ENCODE assay signal across 8 mouse cellular contexts in the genomic region with DNA sequence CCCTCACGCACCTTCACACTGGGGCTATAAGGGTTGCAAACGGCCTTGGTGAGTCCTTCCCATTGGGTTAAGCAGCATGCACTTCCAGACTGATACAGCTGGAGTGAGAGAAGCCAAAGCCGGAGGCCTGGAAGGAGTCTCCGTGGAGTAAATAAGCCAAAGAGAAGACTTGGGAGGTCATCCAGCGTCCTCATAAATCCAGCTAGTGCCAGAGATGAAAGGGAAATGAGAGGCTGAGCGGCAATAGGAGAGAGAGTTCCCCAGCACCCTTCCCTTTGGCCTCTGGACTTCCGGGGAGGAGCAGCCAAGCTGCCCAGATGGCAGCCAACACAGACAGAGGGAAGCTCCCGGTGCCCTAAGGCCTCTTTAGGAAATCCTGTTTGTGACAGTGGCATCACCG. TPM values are rescaled to one million over a fixed set of nuclear protein-coding genes. Genes with fewer than 3 reads are reported as not detected.
DNase-seq lines count a peak whose midpoint lies in the region; ATAC-seq and TF ChIP-seq lines count a peak whose summit lies in the region.

No protein-coding gene starts in this region.

- 40% methylated on average over 9 of the region's 9 CpGs for whole genome bisulfite sequencing in intestine, embryonic 14.5 days
- WGBS in liver, postnatal 0 days (ENCODE audit: insufficient replicate concordance): 46% methylated on average over 9 of the region's 9 CpGs
- 48% methylated on average over 9 of the region's 9 CpGs for WGBS in stomach, postnatal 0 days
- 80% methylated on average over 9 of the region's 9 CpGs for WGBS in hindbrain, embryonic 10.5 days

- no peaks in the 10 kb centered on the region for H3K36me3 ChIP-seq in intestine, embryonic 14.5 days (ENCODE audit: control insufficient read depth, insufficient read depth, low read length)
- no peaks in the 10 kb centered on the region for H3K36me3 ChIP-seq in liver, postnatal 0 days (replicated peaks; ENCODE audit: insufficient read depth, low read length)
- no peaks in the 10 kb centered on the region for H3K36me3 ChIP-seq in stomach, postnatal 0 days (ENCODE audit: control insufficient read depth, insufficient read depth, low read length)
- H3K36me3 ChIP-seq in hindbrain, embryonic 10.5 days: no peaks in the 10 kb centered on the region

- no peaks in the 10 kb centered on the region for H3K9me3 ChIP-seq in intestine, embryonic 14.5 days (ENCODE audit: control insufficient read depth, low read length)
- no peaks in the 10 kb centered on the region for H3K9me3 ChIP-seq in liver, postnatal 0 days (ENCODE audit: low read length)
- no peaks in the 10 kb centered on the region for H3K9me3 ChIP-seq in stomach, postnatal 0 days (ENCODE audit: control insufficient read depth, low read length)
- no peaks in the 10 kb centered on the region for H3K9me3 ChIP-seq in hindbrain, embryonic 10.5 days

- H3K27me3 ChIP-seq in intestine, embryonic 14.5 days (replicated peaks; ENCODE audit: control insufficient read depth, insufficient read depth, low read length): no peaks in the 10 kb centered on the region
- H3K27me3 ChIP-seq in liver, postnatal 0 days (ENCODE audit: insufficient read depth, low read length): no peaks in the 10 kb centered on the region
- H3K27me3 ChIP-seq in stomach, postnatal 0 days (ENCODE audit: control insufficient read depth, insufficient read depth, low read length): no peaks in the 10 kb centered on the region
- no peaks in the 10 kb centered on the region for H3K27me3 ChIP-seq in hindbrain, embryonic 10.5 days (ENCODE audit: insufficient read depth, poor library complexity, severe bottlenecking)

- no peak overlapping the region for H3K9ac ChIP-seq in intestine, embryonic 14.5 days (ENCODE audit: low read length)
- H3K9ac ChIP-seq in liver, postnatal 0 days (replicated peaks): no peak overlapping the region
- H3K9ac ChIP-seq in stomach, postnatal 0 days (ENCODE audit: low read length): no peak overlapping the region

- 0 out of 2 replicates have a peak overlapping the region, but pooled peaks have one; percentile 9 for H3K27ac ChIP-seq in intestine, embryonic 14.5 days (ENCODE audit: low read depth)
- peak overlapping the region; percentile 78 for H3K27ac ChIP-seq in liver, postnatal 0 days (ENCODE audit: low read depth)
- H3K27ac ChIP-seq in stomach, postnatal 0 days (replicated peaks): peak overlapping the region; percentile 65; the same call in 1 of the 2 replicates
- H3K27ac ChIP-seq in hindbrain, embryonic 10.5 days: no peak overlapping the region

- no peak for TF ChIP-seq CTCF in liver, postnatal 0 days (IDR thresholded peaks at IDR 0.05; ENCODE audit: low read depth)
- TF ChIP-seq CTCF in stomach, postnatal 0 days (IDR thresholded peaks at IDR 0.05; ENCODE audit: low read depth): no peak

- peak; percentile 31 to 35 for DNase-seq in monocyte, adult 2 months (ENCODE audit: low read depth in 1 of 2, low spot score in 2 of 2)
- DNase-seq in intestine, embryonic 14.5 days (ENCODE audit: low spot score): peak; percentile 58
- DNase-seq in liver, postnatal 0 days: peak; percentile 61
- no peak for DNase-seq in stomach, postnatal 0 days (ENCODE audit: low spot score)
- DNase-seq in hindbrain, embryonic 10.5 days (ENCODE audit: low spot score): no peak
- no peak for DNase-seq in layer of hippocampus, adult 8-10 months (ENCODE audit: low spot score in 2 of 2)

- H3K4me2 ChIP-seq in intestine, embryonic 14.5 days (ENCODE audit: low read length): no peak overlapping the region
- H3K4me2 ChIP-seq in liver, postnatal 0 days (ENCODE audit: low read depth, low read length): peak overlapping the region; percentile 38
- no peak overlapping the region for H3K4me2 ChIP-seq in stomach, postnatal 0 days (replicated peaks; ENCODE audit: low read depth)

- TF ChIP-seq EP300 in liver, postnatal 0 days (IDR thresholded peaks at IDR 0.05; ENCODE audit: low read depth): no peak
- TF ChIP-seq EP300 in stomach, postnatal 0 days (optimal IDR thresholded peaks at IDR 0.05): no peak

- no peak for ATAC-seq in monocyte, adult 5-6 weeks (replicated peaks; ENCODE audit: insufficient number of reproducible peaks, low FRiP score, low TSS enrichment, poor library complexity, severe bottlenecking)
- ATAC-seq in intestine, embryonic 14.5 days (replicated peaks; ENCODE audit: low FRiP score, low TSS enrichment, low read depth): no peak
- ATAC-seq in liver, postnatal 0 days: peak; percentile 65
- peak; percentile 65; the same call in 1 of the 2 replicates for ATAC-seq in stomach, postnatal 0 days (ENCODE audit: low FRiP score, low TSS enrichment)
- ATAC-seq in activated CD4-positive, CD25-positive, alpha-beta regulatory T cell, adult 4 months: no peak

- H3K4me3 ChIP-seq in intestine, embryonic 14.5 days (ENCODE audit: low read depth, low read length): no peak overlapping the region
- H3K4me3 ChIP-seq in liver, postnatal 0 days (ENCODE audit: low read depth, low read length): no peak overlapping the region; the same call in 1 of the 2 replicates
- H3K4me3 ChIP-seq in stomach, postnatal 0 days (ENCODE audit: low read depth, low read length): no peak overlapping the region
- no peak overlapping the region for H3K4me3 ChIP-seq in hindbrain, embryonic 10.5 days

- H3K4me1 ChIP-seq in intestine, embryonic 14.5 days (replicated peaks; ENCODE audit: control insufficient read depth, insufficient read depth, low read length): peaks cover 7% of the 10 kb centered on the region; the same call in 1 of the 2 replicates
- peaks cover 31% of the 10 kb centered on the region for H3K4me1 ChIP-seq in liver, postnatal 0 days (ENCODE audit: insufficient read depth)
- no peaks in the 10 kb centered on the region for H3K4me1 ChIP-seq in stomach, postnatal 0 days (replicated peaks; ENCODE audit: control insufficient read depth, insufficient read depth)
- no peaks in the 10 kb centered on the region for H3K4me1 ChIP-seq in hindbrain, embryonic 10.5 days (replicated peaks)

RNA-seq across cellular contexts. Expression of a gene that starts 52.5 kb away (rescaled TPM):
- 76.0 to 90.1 TPM (median 79.9 TPM) in 3 replicates for total RNA-seq in monocyte, adult 5-6 weeks (2017)
- polyA plus RNA-seq in intestine, embryonic 14.5 days (2014; fragmentation: Nextera tagmentation; extraction: Ambion mirVana): 31.2 and 36.7 TPM in 2 replicates
- polyA plus RNA-seq in liver, postnatal 0 days (2015; fragmentation: Nextera tagmentation; extraction: Ambion mirVana): 10.6 and 11.1 TPM in 2 replicates
- 14.7 and 16.4 TPM in 2 replicates for polyA plus RNA-seq in stomach, postnatal 0 days (2015; fragmentation: Nextera tagmentation; extraction: Ambion mirVana)
- 24.5 and 35.5 TPM in 2 replicates for polyA plus RNA-seq in hindbrain, embryonic 10.5 days (2016; fragmentation: Nextera tagmentation; extraction: Ambion mirVana)
- total RNA-seq in layer of hippocampus, adult 8-10 months (2022): 10 to 100 TPM; 40.5 to 47.3 (median 45.4) TPM
- 10 to 100 TPM; 38.1 to 52.1 TPM for polyA plus RNA-seq in activated CD4-positive, CD25-positive, alpha-beta regulatory T cell, adult 4 months (2017; shearing (Covaris generic))

Comparison
In these comparisons a context has a peak if more than half of its experiments do, and no peak if none do; other contexts are left out.
1. DNase-seq: peak in monocyte, adult 2 months (2 of 2), intestine, embryonic 14.5 days (single experiment) and liver, postnatal 0 days (single experiment); none in stomach, postnatal 0 days (single experiment), hindbrain, embryonic 10.5 days (single experiment) and layer of hippocampus, adult 8-10 months (0 of 2).
2. ATAC-seq: peak in liver, postnatal 0 days (single experiment) and stomach, postnatal 0 days (single experiment); none in monocyte, adult 5-6 weeks (single experiment), intestine, embryonic 14.5 days (single experiment) and activated CD4-positive, CD25-positive, alpha-beta regulatory T cell, adult 4 months (single experiment).